Mouse (Mus musculus) embryonic stem cell, embryonic (primary cell): ENCODE measurements around the gene Rpn2.

Experiments used
- CTCF ChIA-PET, 4 experiments: fragments of 300-600 bp in 2 of 4; fragments of 350-600 bp in 2 of 4; sonication (Branson Sonifier 250); formaldehyde crosslinking; loops; one replicate each; lab custom pipeline; 2022; ENCODE audit warnings: inconsistent platforms in 2 of 4; lab: Charles Lee
- POLR2A ChIA-PET, 4 experiments: fragments of 300-600 bp in 2 of 4; fragments of 350-600 bp in 2 of 4; sonication (Branson Sonifier 250); formaldehyde crosslinking; loops; one replicate each; lab custom pipeline; 2022; ENCODE audit warnings: antibody characterized with exemption in 4 of 4, inconsistent platforms in 1 of 4; lab: Charles Lee

The Rpn2 gene

GRCm38 (mm10) chr2:157278717-157279415, at the start of gene Rpn2:
Rpn2 (plus strand) TSS chr2:157279017.
- POLR2A ChIA-PET: interaction anchor here (0.7 to 3.2 kb wide), 21 partner anchors 9 to 875 kb away, joined by 3 to 24 read pairs (median 4); partner anchors contain the start of gene Rbl1 (in 3 of the 4)
- CTCF ChIA-PET: no interaction called here

GRCm38 (mm10) chr2:157235946-157236345, 42.9 kb upstream of the Rpn2 start:
- ChIA-PET CTCF (interaction anchor here in 3 of 4 experiments (0.7 to 1.9 kb wide), 4 partner anchors 24 to 315 kb away, joined by 3 to 5 read pairs (median 4); no protein-coding TSS in a partner anchor), POLR2A (interaction anchor here in 3 of 4 experiments (0.8 to 2.2 kb wide), 5 partner anchors 10 to 44 kb away, joined by 3 to 17 read pairs (median 4); partner anchors contain the start of gene Rbl1 (in 2 of the 3))

- CTCF ChIA-PET: interaction anchor here in 1 of 4 experiments (0.5 to 2.6 kb wide), 2 partner anchors 15 to 110 kb away, joined by 4 to 9 read pairs; partner anchors contain the start of gene Samhd1
- POLR2A ChIA-PET: interaction anchor here in 3 of 4 experiments (0.5 to 1.6 kb wide), 10 partner anchors 14 to 632 kb away, joined by 3 to 9 read pairs (median 3); partner anchors contain the start of genes Rbl1 (in 3 of the 3), Dlgap4 (in 1 of the 3) and Rpn2 (in 1 of the 3)
Observed at GRCm38 (mm10) chr2:157245001-157245400, 33.8 kb upstream of the Rpn2 start.

- ChIA-PET CTCF (interaction anchor here in 1 of 4 experiments (0.5 to 2.6 kb wide), 2 partner anchors 14 to 110 kb away, joined by 4 to 9 read pairs; partner anchors contain the start of gene Samhd1), POLR2A (interaction anchor here in 3 of 4 experiments (0.6 to 1.6 kb wide), 13 partner anchors 10 to 1164 kb away, joined by 3 to 9 read pairs (median 3); partner anchors contain the start of genes Rbl1 (in 3 of the 3), Dlgap4 (in 1 of the 3), Ralgapb (in 1 of the 3) and Rpn2 (in 1 of the 3))
Observed at GRCm38 (mm10) chr2:157245603-157246002, 33.2 kb upstream of the Rpn2 start.

- POLR2A ChIA-PET: interaction anchor here (0.7 to 1.4 kb wide), 10 partner anchors 9 to 308 kb away, joined by 3 to 9 read pairs (median 3); partner anchors contain the start of gene Rbl1 (in 4 of the 4)
- CTCF ChIA-PET: interaction anchor here in 3 of 4 experiments (0.6 to 2.3 kb wide), 5 partner anchors 12 to 133 kb away, joined by 3 to 16 read pairs (median 4); no protein-coding TSS in a partner anchor
Observed at GRCm38 (mm10) chr2:157248111-157248510, 30.7 kb upstream of the Rpn2 start.

- CTCF ChIA-PET: interaction anchor here (0.5 to 1.6 kb wide), 44 partner anchors 8 to 1228 kb away, joined by 3 to 16 read pairs (median 3); partner anchors contain the start of genes Myl9 (in 1 of the 4) and Rbl1 (in 1 of the 4)
- POLR2A ChIA-PET: interaction anchor here (0.5 to 3.9 kb wide), 16 partner anchors 9 to 340 kb away, joined by 3 to 23 read pairs (median 4); partner anchors contain the start of gene Rbl1 (in 3 of the 4)
Observed at GRCm38 (mm10) chr2:157259720-157260119, 19.1 kb upstream of the Rpn2 start.

GRCm38 (mm10) chr2:157261930-157262329, 16.9 kb upstream of the Rpn2 start:
- POLR2A ChIA-PET: interaction anchor here (0.6 to 3.9 kb wide), 5 partner anchors 17 to 1672 kb away, joined by 3 to 23 read pairs (median 4); partner anchors contain the start of gene Rbl1 (in 3 of the 4)
- CTCF ChIA-PET: no interaction called here

- ChIA-PET CTCF (interaction anchor here in 1 of 4 experiments (0.7 kb wide), 1 partner anchor 571 kb away, joined by 3 read pairs; no protein-coding TSS in a partner anchor), POLR2A (interaction anchor here (0.6 to 3.9 kb wide), 5 partner anchors 17 to 1673 kb away, joined by 3 to 23 read pairs (median 4); partner anchors contain the start of gene Rbl1 (in 3 of the 4))
Observed at GRCm38 (mm10) chr2:157262506-157262905, 16.3 kb upstream of the Rpn2 start.

GRCm38 (mm10) chr2:157263101-157263500, 15.7 kb upstream of the Rpn2 start:
- ChIA-PET CTCF (interaction anchor here in 1 of 4 experiments (0.7 kb wide), 1 partner anchor 572 kb away, joined by 3 read pairs; no protein-coding TSS in a partner anchor), POLR2A (interaction anchor here in 2 of 4 experiments (0.6 to 1.8 kb wide), 3 partner anchors 17 to 874 kb away, joined by 4 to 8 read pairs (median 7); partner anchors contain the start of gene Rbl1 (in 1 of the 2))

- ChIA-PET CTCF (no interaction called here), POLR2A (interaction anchor here in 2 of 4 experiments (0.6 to 1.8 kb wide), 3 partner anchors 18 to 873 kb away, joined by 4 to 8 read pairs (median 7); partner anchors contain the start of gene Rbl1 (in 1 of the 2))
Observed at GRCm38 (mm10) chr2:157263832-157264231, 15.0 kb upstream of the Rpn2 start.

- POLR2A ChIA-PET: interaction anchor here in 3 of 4 experiments (0.7 to 2.7 kb wide), 14 partner anchors 9 to 874 kb away, joined by 3 to 15 read pairs (median 4); partner anchors contain the start of gene Rbl1 (in 3 of the 3)
Observed at GRCm38 (mm10) chr2:157279416-157279800, 591 bp downstream of the Rpn2 start, which contains the start of gene Mroh8. Mroh8 (minus strand) TSS chr2:157279549.

GRCm38 (mm10) chr2:157283321-157283720, 4.5 kb downstream of the Rpn2 start:
- ChIA-PET CTCF (interaction anchor here in 3 of 4 experiments (0.5 to 1.4 kb wide), 5 partner anchors 23 to 175 kb away, joined by 3 to 4 read pairs (median 3); no protein-coding TSS in a partner anchor), POLR2A (interaction anchor here in 2 of 4 experiments (0.6 to 1.3 kb wide), 5 partner anchors 14 to 138 kb away, joined by 3 to 5 read pairs (median 4); partner anchors contain the start of gene Rbl1 (in 1 of the 2))

More at GRCm38 (mm10) chr2:157279416-157279800, 591 bp downstream of the Rpn2 start, which contains the start of gene Mroh8:
- CTCF ChIA-PET: interaction anchor here in 1 of 4 experiments (1.0 kb wide), 1 partner anchor 407 kb away, joined by 3 read pairs; no protein-coding TSS in a partner anchor

- CTCF ChIA-PET: interaction anchor here (0.6 to 2.4 kb wide), 16 partner anchors 9 to 461 kb away, joined by 3 to 9 read pairs (median 4); no protein-coding TSS in a partner anchor
- POLR2A ChIA-PET: interaction anchor here in 3 of 4 experiments (0.6 to 1.5 kb wide), 8 partner anchors 8 to 279 kb away, joined by 3 to 8 read pairs (median 4); partner anchors contain the start of genes Mroh8 (in 1 of the 3) and Rbl1 (in 1 of the 3)
Observed at GRCm38 (mm10) chr2:157287542-157287941, 8.7 kb downstream of the Rpn2 start.

- ChIA-PET CTCF (no interaction called here), POLR2A (no interaction called here)
Observed at GRCm38 (mm10) chr2:157288996-157289395, 10.2 kb downstream of the Rpn2 start.

GRCm38 (mm10) chr2:157292093-157292492, 13.3 kb downstream of the Rpn2 start:
- POLR2A ChIA-PET: interaction anchor here in 1 of 4 experiments (0.7 kb wide), 1 partner anchor 175 kb away, joined by 3 read pairs; no protein-coding TSS in a partner anchor
- CTCF ChIA-PET: interaction anchor here in 2 of 4 experiments (0.7 to 1.0 kb wide), 3 partner anchors 19 to 282 kb away, joined by 3 to 4 read pairs (median 4); no protein-coding TSS in a partner anchor

GRCm38 (mm10) chr2:157296105-157296689, 17.4 kb downstream of the Rpn2 start:
- ChIA-PET POLR2A (interaction anchor here in 2 of 4 experiments (0.8 to 2.6 kb wide), 12 partner anchors 8 to 339 kb away, joined by 3 to 8 read pairs (median 3); partner anchors contain the start of gene Rbl1 (in 1 of the 2)), CTCF (interaction anchor here in 2 of 4 experiments (0.7 to 1.1 kb wide), 2 partner anchors 9 to 16 kb away, joined by 4 read pairs; no protein-coding TSS in a partner anchor)
